8 mouse cellular contexts compared by ENCODE assay signal in the genomic region with DNA sequence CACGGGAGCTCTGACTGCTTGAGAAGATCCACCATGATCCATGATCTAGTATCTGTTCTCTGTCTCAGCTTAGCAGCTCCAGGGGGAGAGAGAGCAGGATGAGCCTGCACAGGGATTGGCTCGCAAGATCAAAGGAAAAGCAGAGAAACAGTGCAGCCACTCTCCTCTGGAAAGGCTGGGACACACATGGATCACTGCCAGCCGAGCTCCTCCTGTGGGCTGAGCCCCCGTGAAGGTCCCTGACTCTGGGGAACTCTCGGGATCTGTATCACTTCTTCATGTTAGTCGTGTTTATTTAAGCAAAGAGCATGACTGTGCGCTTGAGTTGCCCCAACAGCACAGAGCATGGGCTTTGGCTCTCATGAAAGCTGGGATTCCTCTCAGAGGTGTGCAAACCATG. TPM values are rescaled to one million over a fixed set of nuclear protein-coding genes. Genes with fewer than 3 reads are reported as not detected.
DNase-seq lines count a peak whose midpoint lies in the region; ATAC-seq and TF ChIP-seq lines count a peak whose summit lies in the region.
"Had no signal": no experiment of that assay in that cellular context is flagged by ENCODE, and none has a peak within 500 bp of the region (broad histone marks: within the 10 kb centered on the region; RNA-seq: fewer than 3 reads in every experiment).

No protein-coding gene starts in this region.

- no peak overlapping the region for H3K4me3 ChIP-seq in liver, postnatal 0 days (ENCODE audit: low read depth, low read length)
- no peak overlapping the region for H3K4me3 ChIP-seq in limb, embryonic 13.5 days
- 0 out of 2 replicates have a peak overlapping the region, but pooled peaks have one; percentile 10 for H3K4me3 ChIP-seq in stomach, embryonic 16.5 days (replicated peaks; ENCODE audit: low read length)
- H3K4me3 ChIP-seq: left cerebral cortex, adult 2 months had no signal

- peak; percentile 19 for DNase-seq in liver
- no peak for DNase-seq in liver, postnatal 0 days
- peak; percentile 55 for DNase-seq in embryo, embryonic 10.5 days (ENCODE audit: low spot score)
- no peak for DNase-seq in right cerebral cortex, postnatal 4 days
- no peak for DNase-seq in urinary bladder, postnatal 4 days (ENCODE audit: low spot score in 2 of 2)

- no peak overlapping the region for H3K9ac ChIP-seq in liver, postnatal 0 days (replicated peaks)
- H3K9ac ChIP-seq in limb, embryonic 13.5 days = no peak overlapping the region
- peak overlapping the region; percentile 6; the same call in 1 of the 2 replicates for H3K9ac ChIP-seq in stomach, embryonic 16.5 days (ENCODE audit: low read length)

- no peaks in the 10 kb centered on the region for H3K36me3 ChIP-seq in liver, postnatal 0 days (replicated peaks; ENCODE audit: insufficient read depth, low read length)
- H3K36me3 ChIP-seq in limb, embryonic 13.5 days = no peaks in the 10 kb centered on the region
- no peaks in the 10 kb centered on the region for H3K36me3 ChIP-seq in stomach, embryonic 16.5 days (ENCODE audit: control insufficient read depth, insufficient read depth, low read length)

- TF ChIP-seq EP300 in liver, postnatal 0 days (IDR thresholded peaks at IDR 0.05; ENCODE audit: low read depth) = no peak

- no peak overlapping the region for H3K27ac ChIP-seq in liver, postnatal 0 days (ENCODE audit: low read depth)
- no peak overlapping the region for H3K27ac ChIP-seq in limb, embryonic 13.5 days
- peak overlapping the region; percentile 28 for H3K27ac ChIP-seq in stomach, embryonic 16.5 days (ENCODE audit: low read length)
- H3K27ac ChIP-seq: left cerebral cortex, adult 2 months had no signal

- H3K4me2 ChIP-seq in liver, postnatal 0 days (ENCODE audit: low read depth, low read length) = no peak overlapping the region
- no peak overlapping the region; the same call in 1 of the 2 replicates for H3K4me2 ChIP-seq in limb, embryonic 13.5 days (replicated peaks)
- peak overlapping the region; percentile 28; the same call in 1 of the 2 replicates for H3K4me2 ChIP-seq in stomach, embryonic 16.5 days (ENCODE audit: low read depth, low read length)

- H3K9me3 ChIP-seq in liver, postnatal 0 days (ENCODE audit: low read length) = 0 out of 2 replicates have a peak, but pooled peaks cover 2% of the 10 kb centered on the region
- H3K9me3 ChIP-seq in limb, embryonic 13.5 days = 0 out of 2 replicates have a peak, but pooled peaks cover 6% of the 10 kb centered on the region
- 0 out of 2 replicates have a peak, but pooled peaks cover 5% of the 10 kb centered on the region for H3K9me3 ChIP-seq in stomach, embryonic 16.5 days (replicated peaks; ENCODE audit: control insufficient read depth, low read length)

- H3K4me1 ChIP-seq in liver, postnatal 0 days (ENCODE audit: insufficient read depth) = no peaks in the 10 kb centered on the region
- H3K4me1 ChIP-seq in limb, embryonic 13.5 days = peaks cover 5% of the 10 kb centered on the region; the same call in 1 of the 2 replicates
- H3K4me1 ChIP-seq in stomach, embryonic 16.5 days (ENCODE audit: control insufficient read depth, insufficient read depth, low read length) = peaks cover 7% of the 10 kb centered on the region; the same call in 1 of the 2 replicates

- WGBS in liver, postnatal 0 days (ENCODE audit: insufficient replicate concordance) = 45% methylated on average over 7 of the region's 7 CpGs
- WGBS in limb, embryonic 13.5 days = 7% methylated on average over 7 of the region's 7 CpGs
- WGBS in stomach, embryonic 16.5 days = 10% methylated on average over 7 of the region's 7 CpGs

- no peak for TF ChIP-seq CTCF in liver, postnatal 0 days (IDR thresholded peaks at IDR 0.05; ENCODE audit: low read depth)

- H3K27me3 ChIP-seq in liver, postnatal 0 days (ENCODE audit: insufficient read depth, low read length) = no peaks in the 10 kb centered on the region
- H3K27me3 ChIP-seq in limb, embryonic 13.5 days = no peaks in the 10 kb centered on the region
- H3K27me3 ChIP-seq in stomach, embryonic 16.5 days (ENCODE audit: control insufficient read depth, insufficient read depth, low read length) = no peaks in the 10 kb centered on the region

- no peak for ATAC-seq in liver, postnatal 0 days
- peak; percentile 44; the same call in 1 of the 2 replicates for ATAC-seq in limb, embryonic 13.5 days (ENCODE audit: low FRiP score, low read depth)
- peak; percentile 80; the same call in 1 of the 2 replicates for ATAC-seq in stomach, embryonic 16.5 days (ENCODE audit: insufficient read depth, low FRiP score)

RNA-seq across cellular contexts. Expression of a gene that starts 49.4 kb away (rescaled TPM):
- 0.08 and 0.11 TPM in 2 replicates for polyA plus RNA-seq in liver, postnatal 0 days (2015; fragmentation: Nextera tagmentation; extraction: Ambion mirVana)
- polyA plus RNA-seq in limb, embryonic 13.5 days (2015; fragmentation: Nextera tagmentation; extraction: Ambion mirVana) = not detected in 2 replicates
- polyA plus RNA-seq in stomach, embryonic 16.5 days (2015; fragmentation: Nextera tagmentation; extraction: Ambion mirVana) = 0.09 TPM in 1 of 2 replicates, not detected in the other

Comparison
In these comparisons a context has a peak if more than half of its experiments do, and no peak if none do; other contexts are left out.
1. DNase-seq: peak in liver (single experiment) and embryo, embryonic 10.5 days (single experiment); none in liver, postnatal 0 days (single experiment), right cerebral cortex, postnatal 4 days (single experiment) and urinary bladder, postnatal 4 days (0 of 2).